Mouse (Mus musculus) liver, postnatal 0 days (tissue): ENCODE data around the gene Mcm9. TPM values are rescaled to one million over a fixed set of nuclear protein-coding genes. Genes with fewer than 3 reads are reported as not detected.
A peak's percentile ranks its signal among the peaks of the same experiment; 100 is the strongest.

Source experiments
- ATAC-seq: fragments of 200-750 bp; cut with Nextera tagmentation; 2 replicates; pipeline ENCODE4 v1.8.0; 2017; ENCODE audit warnings: mild to moderate bottlenecking, moderate library complexity
- DNase-seq: peaks from one replicate; pipeline ENCODE4 v3.0.0-alpha.2; 2016
- H3K27ac ChIP-seq: fragments of 300-500 bp; sonication (generic); 2 replicates; pipeline ENCODE4 v1.5.1; 2014; ENCODE audit warnings: antibody characterized with exemption, moderate library complexity, mild to moderate bottlenecking, low read depth
- H3K27me3 ChIP-seq: fragments of 300-500 bp; sonication (generic); 2 replicates; pipeline ENCODE4 v1.6.1; 2014; ENCODE audit warnings: low read length, control low read depth, mixed read lengths; ENCODE audit not compliant: insufficient read depth
- H3K36me3 ChIP-seq: fragments of 300-500 bp; sonication (generic); replicated peaks from 2 replicates; pipeline ENCODE4 v1.6.1; 2014; ENCODE audit warnings: mild to moderate bottlenecking, control low read depth, low read length, moderate library complexity, mixed read lengths; ENCODE audit not compliant: insufficient read depth
- H3K4me1 ChIP-seq: fragments of 300-500 bp; sonication (generic); 2 replicates; pipeline ENCODE4 v1.6.1; 2014; ENCODE audit warnings: antibody characterized with exemption, mild to moderate bottlenecking, control low read depth; ENCODE audit not compliant: insufficient read depth
- H3K4me2 ChIP-seq: fragments of 300-500 bp; sonication (generic); 2 replicates; pipeline ENCODE4 v1.6.1; 2014; ENCODE audit warnings: low read depth, mild to moderate bottlenecking, low read length, moderate library complexity, mixed read lengths
- H3K4me3 ChIP-seq: fragments of 300-500 bp; sonication (generic); 2 replicates; pipeline ENCODE4 v1.5.1; 2014; ENCODE audit warnings: low read depth, low read length
- H3K9ac ChIP-seq: fragments of 300-500 bp; sonication (generic); replicated peaks from 2 replicates; pipeline ENCODE4 v1.6.1; 2014; ENCODE audit warnings: mild to moderate bottlenecking, moderate library complexity
- H3K9me3 ChIP-seq: fragments of 300-500 bp; sonication (generic); 2 replicates; pipeline ENCODE4 v1.6.1; 2016; ENCODE audit warnings: mild to moderate bottlenecking, control low read depth, low read length, mixed read lengths
- CTCF ChIP-seq: sonication (generic); IDR thresholded peaks from 2 replicates; pipeline ENCODE4 v1.5.1; 2016; ENCODE audit warnings: antibody characterized with exemption, low read depth
- EP300 ChIP-seq: IDR thresholded peaks from 2 replicates; pipeline ENCODE4 v1.6.1; 2016; ENCODE audit warnings: antibody characterized with exemption, low read depth, mild to moderate bottlenecking
- WGBS: fragments of 180-500 bp; shearing (Covaris S2); extraction: QIAGEN DNeasy Blood & Tissue Kit; methylation state at CpG from one replicate; pipeline ENCODE4 v1.1.7; 2014; ENCODE audit not compliant: insufficient replicate concordance; 5-methylcytosine and 5-hydroxymethylcytosine counted together
- polyA plus RNA-seq: library from polyadenylated mRNA; unstranded; fragments of >200 nt; fragmentation: Nextera tagmentation; extraction: Ambion mirVana; gene quantifications from 2 replicates; pipeline ENCODE4 v1.2.1, GENCODE M21; 2015

The Mcm9 gene
- polyA plus RNA-seq, 1 experiment from 2014 or later = 3.0 TPM

- H3K9ac ChIP-seq = no peak overlapping the region
- H3K36me3 ChIP-seq = no peaks in the 10 kb centered on the region
- TF ChIP-seq EP300 (no peak), CTCF (no peak)
- 45% methylated on average over 9 of the region's 12 CpGs for WGBS
- no peak overlapping the region for H3K27ac ChIP-seq
- H3K27me3 ChIP-seq = no peaks in the 10 kb centered on the region
- H3K4me1 ChIP-seq = 0 out of 2 replicates have a peak, but pooled peaks cover 3% of the 10 kb centered on the region
- peak overlapping the region; percentile 74 for H3K4me2 ChIP-seq
- H3K9me3 ChIP-seq = no peaks in the 10 kb centered on the region
- peak overlapping the region; percentile 24; the same call in 1 of the 2 replicates for H3K4me3 ChIP-seq
- DNase-seq = no peak
- ATAC-seq = no peak
These were observed 49.2 kb downstream of the Mcm9 start for GRCm38 (mm10) chr10:53581087-53581486.

GRCm38 (mm10) chr10:53580621-53581081 lies 49.6 kb downstream of the Mcm9 start:
- ATAC-seq = peak; percentile 75
- H3K27ac ChIP-seq = no peak overlapping the region
- 36% methylated on average over 14 of the region's 14 CpGs for WGBS

GRCm38 (mm10) chr10:53580137-53580536 lies 50.1 kb downstream of the Mcm9 start:
- DNase-seq (no peak), ATAC-seq (peak; percentile 60)
- H3K27ac ChIP-seq = no peak overlapping the region
- H3K36me3 ChIP-seq = no peaks in the 10 kb centered on the region
- no peak overlapping the region for H3K9ac ChIP-seq
- peak overlapping the region; percentile 24 for H3K4me3 ChIP-seq
- no peaks in the 10 kb centered on the region for H3K9me3 ChIP-seq
- TF ChIP-seq EP300 = no peak
- no peak for TF ChIP-seq CTCF
- peak overlapping the region; percentile 74 for H3K4me2 ChIP-seq
- no peaks in the 10 kb centered on the region for H3K27me3 ChIP-seq
- H3K4me1 ChIP-seq = 0 out of 2 replicates have a peak, but pooled peaks cover 3% of the 10 kb centered on the region
- WGBS = 49% methylated on average over 7 of the region's 7 CpGs

More at GRCm38 (mm10) chr10:53580621-53581081, 49.6 kb downstream of the Mcm9 start:
- TF ChIP-seq EP300 (no peak), CTCF (no peak)
- no peak overlapping the region; the same call in 1 of the 2 replicates for H3K9ac ChIP-seq
- no peaks in the 10 kb centered on the region for H3K36me3 ChIP-seq
- H3K4me1 ChIP-seq = 0 out of 2 replicates have a peak, but pooled peaks cover 3% of the 10 kb centered on the region
- H3K27me3 ChIP-seq = no peaks in the 10 kb centered on the region
- H3K4me2 ChIP-seq = peak overlapping the region; percentile 74
- H3K9me3 ChIP-seq = no peaks in the 10 kb centered on the region
- peak overlapping the region; percentile 24 for H3K4me3 ChIP-seq
- peak; percentile 48 for DNase-seq

- ATAC-seq (no peak), DNase-seq (no peak)
- H3K9me3 ChIP-seq = no peaks in the 10 kb centered on the region
- no peaks in the 10 kb centered on the region; the same call in 1 of the 2 replicates for H3K36me3 ChIP-seq
- TF ChIP-seq CTCF = no peak
- TF ChIP-seq EP300 = no peak
- H3K4me3 ChIP-seq = no peak overlapping the region
- H3K27ac ChIP-seq = no peak overlapping the region
- H3K9ac ChIP-seq = no peak overlapping the region
- no peaks in the 10 kb centered on the region for H3K27me3 ChIP-seq
- H3K4me2 ChIP-seq = no peak overlapping the region
- no peaks in the 10 kb centered on the region for H3K4me1 ChIP-seq
These were observed 61.7 kb downstream of the Mcm9 start for GRCm38 (mm10) chr10:53568531-53568930.

GRCm38 (mm10) chr10:53565538-53565937 lies 64.7 kb downstream of the Mcm9 start:
- TF ChIP-seq CTCF (no peak), EP300 (no peak)
- Histone ChIP-seq H3K4me3 (no peak overlapping the region), H3K27me3 (no peaks in the 10 kb centered on the region), H3K9ac (no peak overlapping the region), H3K27ac (no peak overlapping the region), H3K4me2 (no peak overlapping the region), H3K9me3 (no peaks in the 10 kb centered on the region), H3K4me1 (no peaks in the 10 kb centered on the region), H3K36me3 (no peaks in the 10 kb centered on the region; the same call in 1 of the 2 replicates)
- no peak for ATAC-seq
- WGBS = 78% methylated on average over 2 of the region's 2 CpGs
- no peak for DNase-seq

- Histone ChIP-seq H3K4me1 (no peaks in the 10 kb centered on the region), H3K4me2 (no peak overlapping the region), H3K36me3 (no peaks in the 10 kb centered on the region; the same call in 1 of the 2 replicates), H3K9ac (no peak overlapping the region), H3K27ac (no peak overlapping the region), H3K27me3 (no peaks in the 10 kb centered on the region), H3K4me3 (no peak overlapping the region), H3K9me3 (no peaks in the 10 kb centered on the region)
- ATAC-seq (no peak), DNase-seq (no peak)
- no peak for TF ChIP-seq CTCF
- no peak for TF ChIP-seq EP300
- 81% methylated on average over 5 of the region's 5 CpGs for WGBS
These were observed 68.2 kb downstream of the Mcm9 start for GRCm38 (mm10) chr10:53562001-53562400.
